Mouse (Mus musculus) 416B (cell line): ENCODE measurements around the gene Fxyd2.

Experiments used
- DNase-seq: peaks from one replicate; pipeline ENCODE4 v3.0.0; 2011; ENCODE audit warnings: low read depth

The Fxyd2 gene

DNA sequence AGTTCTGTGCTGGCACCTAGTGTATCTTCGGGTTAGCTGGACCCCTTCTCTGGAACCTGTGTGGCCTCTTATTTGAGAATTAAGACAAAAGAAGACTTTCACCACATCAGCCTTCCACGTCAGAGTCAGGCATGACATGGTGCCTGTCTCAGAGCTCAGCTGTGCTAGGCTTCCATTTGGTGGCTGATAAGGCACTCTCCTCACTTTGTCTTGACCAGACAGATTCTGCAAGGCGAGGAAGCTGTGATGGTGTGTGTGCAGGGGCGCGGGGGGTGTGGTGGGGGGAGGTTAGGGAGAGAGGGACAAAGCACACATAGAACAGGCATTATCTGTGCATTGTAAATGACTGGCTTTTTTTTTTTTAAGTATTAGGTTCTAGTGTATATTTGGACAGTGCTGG is 29.9 kb downstream of the Fxyd2 start:
- no peak for DNase-seq

DNA sequence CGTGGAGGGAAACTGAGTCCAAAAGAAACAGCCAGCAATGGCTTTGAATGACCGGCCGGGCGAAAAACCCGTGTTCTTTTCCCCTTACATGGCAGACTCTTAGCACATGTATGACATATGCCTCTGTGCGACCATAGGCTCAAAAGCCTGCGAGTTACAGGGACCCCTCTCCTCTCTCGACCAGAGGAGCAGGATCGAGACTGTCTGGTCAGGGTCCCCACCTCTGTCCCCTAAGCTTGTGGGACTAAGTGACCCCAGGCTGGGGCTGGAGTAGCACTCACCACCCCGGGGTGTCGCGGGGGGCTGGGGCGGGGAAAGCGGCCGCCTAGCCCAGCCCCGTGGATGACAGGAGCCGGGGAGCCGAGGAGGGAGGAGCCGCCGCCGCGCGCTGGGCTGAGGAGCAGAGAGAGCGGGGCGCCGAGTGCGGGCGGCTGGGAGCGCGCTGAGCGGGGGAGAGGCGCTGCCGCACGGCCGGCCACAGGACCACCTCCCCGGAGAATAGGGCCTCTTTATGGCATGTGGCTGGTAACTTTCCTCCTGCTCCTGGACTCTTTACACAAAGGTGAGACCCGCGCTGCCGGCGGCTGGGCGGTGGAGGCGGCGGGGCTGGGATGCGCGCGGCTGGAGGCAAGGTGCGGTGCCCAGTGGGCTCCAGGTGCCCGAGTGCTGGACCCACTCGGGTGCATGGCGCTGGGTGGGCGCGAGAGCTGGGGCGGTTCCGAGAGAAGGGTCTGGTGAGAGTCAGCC is 30.7 kb downstream of the Fxyd2 start:
- DNase-seq = no peak

GRCm38 (mm10) chr9:45430698-45430959 is 31.2 kb downstream of the Fxyd2 start:
- no peak for DNase-seq

DNA sequence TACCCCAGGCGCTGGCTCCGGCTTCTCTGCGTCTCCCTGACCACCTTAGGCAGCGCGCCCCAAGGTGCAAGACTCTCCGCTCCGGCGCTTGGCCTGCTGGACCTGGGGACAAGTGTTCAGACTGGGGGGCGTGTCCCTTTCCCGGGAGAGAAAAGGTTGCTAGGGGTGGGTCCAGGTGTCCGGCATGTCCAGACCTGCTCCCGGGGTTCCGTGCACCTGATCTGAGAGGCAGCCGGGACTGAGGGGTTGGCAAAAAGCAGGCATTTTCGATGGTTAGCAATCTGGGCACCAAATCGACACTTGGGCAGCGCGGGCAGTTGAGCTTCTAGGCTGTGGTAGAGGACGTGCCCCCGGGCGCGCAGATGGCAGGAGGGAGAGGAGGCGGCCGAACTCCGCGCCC is 31.7 kb downstream of the Fxyd2 start:
- no peak for DNase-seq

GRCm38 (mm10) chr9:45432639-45433038 is 33.2 kb downstream of the Fxyd2 start:
- DNase-seq = no peak

DNA sequence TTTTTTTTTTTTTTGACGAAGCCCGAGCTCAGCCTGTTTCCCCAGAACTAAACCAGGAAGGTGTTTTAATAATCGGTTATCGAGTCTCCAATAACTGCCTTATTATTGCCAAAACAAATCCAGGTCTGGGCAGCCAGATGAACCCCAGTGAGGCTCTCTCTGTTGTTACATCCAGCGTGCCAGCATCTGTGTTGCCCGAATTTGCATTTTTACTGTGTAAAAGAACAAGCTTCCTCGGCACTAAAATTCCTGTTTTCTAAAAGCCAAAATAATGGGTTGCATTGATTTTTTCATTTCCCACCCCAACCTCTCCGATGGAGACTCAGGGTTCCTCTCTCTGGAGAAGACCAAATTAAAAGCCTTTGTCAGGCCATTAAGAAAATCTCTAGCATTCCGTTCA is 33.6 kb downstream of the Fxyd2 start:
- DNase-seq = no peak

GRCm38 (mm10) chr9:45434171-45434570 is 34.7 kb downstream of the Fxyd2 start:
- no peak for DNase-seq

GRCm38 (mm10) chr9:45439025-45439424 is 39.6 kb downstream of the Fxyd2 start:
- no peak for DNase-seq

DNA sequence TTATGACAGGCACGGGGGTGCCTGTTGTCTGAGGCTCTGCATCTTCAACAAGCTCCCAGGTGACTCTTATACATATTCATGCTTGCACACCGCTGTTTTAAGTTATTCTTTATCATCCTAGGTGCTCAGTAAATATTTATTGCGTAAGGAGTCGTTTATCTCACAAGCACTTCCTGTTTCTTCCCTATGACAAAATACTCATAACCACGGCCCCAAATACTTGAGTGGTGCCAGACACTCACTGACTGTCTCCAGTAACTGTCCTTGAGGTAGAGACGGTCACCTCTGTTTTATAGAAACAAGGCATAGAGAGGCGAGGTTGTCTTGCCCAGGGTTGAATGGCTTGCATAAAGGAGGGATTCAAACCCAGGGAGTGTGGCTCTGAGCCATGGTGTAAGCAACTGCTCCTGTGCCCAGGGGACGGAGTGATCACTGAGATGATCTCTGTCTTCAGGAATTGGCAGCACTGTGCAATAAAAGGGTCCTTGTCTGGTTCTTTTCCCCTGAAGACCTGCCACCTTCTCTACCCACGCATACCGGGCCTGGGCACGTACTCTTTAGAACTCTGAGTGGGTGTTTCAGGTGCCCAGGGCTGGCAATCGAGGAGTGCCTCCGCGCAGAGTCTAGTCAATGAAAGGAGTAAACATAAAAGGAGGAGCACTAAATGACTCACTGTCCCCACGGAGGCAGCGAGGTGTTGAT is 40.8 kb downstream of the Fxyd2 start:
- DNase-seq = peak; percentile 15

DNA sequence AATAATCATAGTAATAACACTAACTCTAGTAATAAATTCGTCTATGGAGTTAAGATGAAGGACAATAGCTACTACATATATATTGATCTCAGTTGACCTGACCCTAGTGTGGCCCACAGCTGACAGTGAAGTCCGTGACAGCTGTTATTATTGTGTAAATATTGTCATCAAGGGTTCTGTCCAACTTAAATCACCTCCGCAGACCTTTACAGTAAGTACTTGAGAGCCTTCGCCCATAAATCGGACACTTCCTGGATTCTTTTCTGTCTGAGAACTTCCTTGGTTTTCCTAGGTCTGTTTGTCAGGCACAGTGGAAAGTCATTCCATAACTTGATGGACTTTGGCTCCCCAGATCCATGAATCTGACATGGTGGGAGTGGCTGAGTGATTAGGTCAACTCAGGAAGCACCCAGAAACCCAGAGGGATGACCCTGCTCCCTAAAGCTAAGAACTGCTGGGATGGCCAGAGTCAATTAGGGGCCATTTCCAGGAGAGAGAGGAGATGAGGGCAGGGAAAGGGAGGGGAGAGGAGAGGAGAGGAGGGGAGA is 44.9 kb downstream of the Fxyd2 start:
- DNase-seq = no peak

DNA sequence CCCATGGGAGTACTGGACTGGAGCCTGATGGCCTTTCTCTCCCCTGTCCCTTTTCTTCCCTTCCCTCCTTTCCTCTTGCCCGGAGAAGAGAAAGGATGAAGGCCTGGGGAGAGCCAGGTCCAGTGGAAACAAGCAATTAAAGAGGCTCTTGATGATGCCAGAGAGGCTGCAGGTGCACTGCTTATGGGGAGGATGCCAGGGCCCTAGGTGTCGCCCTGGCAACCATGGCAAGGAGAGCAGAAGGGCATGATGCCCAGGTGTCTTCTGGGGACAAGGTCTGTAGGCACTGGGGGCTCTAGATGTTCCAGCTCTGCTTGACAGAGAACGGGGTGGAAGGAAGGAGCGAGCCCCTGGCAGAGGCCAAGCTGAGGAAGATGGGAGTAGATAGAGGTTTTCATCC is 50.2 kb downstream of the Fxyd2 start:
- no peak for DNase-seq

DNA sequence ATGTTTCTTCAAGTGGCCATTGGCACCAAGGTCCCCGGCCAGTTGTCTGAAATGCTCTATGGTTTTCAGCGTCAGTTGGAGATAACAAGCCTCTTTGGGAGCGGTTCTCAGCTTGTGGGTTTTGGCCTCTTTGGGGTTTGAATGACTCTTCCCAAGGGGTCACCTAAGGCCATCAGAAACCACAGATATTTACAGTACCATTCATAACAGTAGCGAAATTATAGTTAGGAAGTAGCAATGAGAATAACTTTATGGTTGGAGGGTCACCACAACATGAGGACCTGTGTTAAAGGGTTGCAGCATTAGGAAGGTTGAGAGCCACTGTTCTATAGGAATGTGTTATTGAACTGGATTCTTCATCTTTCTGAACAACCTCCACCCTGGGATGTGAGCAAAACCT is 51.9 kb downstream of the Fxyd2 start:
- DNase-seq = no peak

DNA sequence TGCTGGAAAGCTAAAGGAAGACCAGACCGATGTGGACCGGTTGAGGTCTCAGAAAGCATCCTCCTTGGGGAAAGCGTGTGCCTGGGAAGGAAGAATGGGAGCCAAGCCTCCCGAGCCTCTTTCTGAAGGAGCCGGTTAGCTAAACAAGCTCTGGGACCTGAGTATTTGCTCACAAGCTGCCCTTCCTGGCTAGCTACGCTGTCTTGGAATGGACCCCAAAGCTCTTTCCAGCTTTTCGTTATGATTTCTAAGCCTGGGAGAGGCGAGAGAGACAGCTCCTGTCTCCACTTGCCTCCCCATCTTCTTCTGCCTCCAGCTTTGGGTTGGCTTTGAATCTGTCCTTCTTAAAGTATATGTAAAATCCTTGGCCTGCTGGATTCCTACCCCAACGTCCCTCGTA is 54.6 kb downstream of the Fxyd2 start:
- DNase-seq = no peak

DNA sequence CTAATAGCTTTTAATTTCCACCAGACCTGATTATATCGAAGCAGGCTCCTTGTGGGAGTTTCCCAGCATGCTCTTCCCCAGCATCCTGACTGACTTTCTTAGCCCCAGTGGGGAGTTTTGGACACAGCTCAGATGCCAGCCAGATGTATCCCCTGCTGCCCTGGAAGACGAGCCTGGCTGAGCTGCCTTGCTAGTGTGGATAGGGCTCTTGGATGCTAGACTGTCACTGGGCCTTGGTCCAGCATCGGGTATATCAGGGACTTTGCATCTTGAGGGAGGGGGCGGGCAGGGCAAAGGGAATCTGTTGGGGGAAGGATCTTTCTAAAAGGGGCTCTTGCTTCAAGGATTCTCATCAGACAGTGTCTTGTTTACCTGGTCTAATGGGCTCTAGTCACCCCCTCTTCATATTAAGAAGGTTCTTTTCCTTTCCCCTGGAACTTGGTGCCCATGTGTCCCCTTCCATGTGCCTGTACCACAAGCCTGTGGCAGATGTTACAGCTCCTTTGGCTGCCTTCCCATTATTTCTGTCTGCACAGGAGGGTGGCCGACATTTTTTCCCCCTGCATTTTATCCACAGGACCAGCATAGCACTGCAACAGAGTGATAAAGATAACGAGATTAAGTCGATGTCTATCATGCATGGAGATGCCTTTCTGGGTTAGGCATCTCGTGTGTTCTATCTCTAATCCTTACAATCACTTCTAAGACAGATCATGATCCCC is 55.6 kb downstream of the Fxyd2 start:
- DNase-seq = no peak

DNA sequence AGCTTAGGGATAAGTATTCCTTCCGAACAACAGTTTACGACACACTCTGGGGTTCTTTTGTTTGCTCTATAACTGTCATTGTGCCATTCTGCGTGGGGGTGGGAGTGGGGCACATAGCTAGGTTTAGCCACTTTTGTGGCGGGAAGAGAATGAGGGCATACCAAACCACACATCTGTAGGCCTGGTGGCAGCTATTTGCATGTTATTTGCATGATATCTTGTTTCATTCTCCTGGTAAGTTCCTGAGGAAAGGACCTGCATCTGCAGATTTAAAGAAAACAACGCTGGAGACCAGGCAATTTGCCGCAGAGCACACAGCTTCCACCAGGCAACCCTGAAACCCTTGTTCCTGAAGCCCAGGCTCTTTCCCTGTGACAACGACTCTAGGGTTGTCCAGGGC is 57.7 kb downstream of the Fxyd2 start:
- DNase-seq = no peak

- no peak for DNase-seq
Measured at GRCm38 (mm10) chr9:45458363-45458762, 58.9 kb downstream of the Fxyd2 start.
